Mouse (Mus musculus): ENCODE results near the gene Themis2. TPM values are rescaled to one million over a fixed set of nuclear protein-coding genes. Genes with fewer than 3 reads are reported as not detected.
A peak's percentile ranks its signal among the peaks of the same experiment; 100 is the strongest.
"Not testable (repeated sequence)": the region's sequence is repeated elsewhere in the genome, so short reads cannot be mapped to it uniquely, and the experiment has no call there.

Gene Themis2
- polyA plus RNA-seq, 1 experiment from 2014 or later: 0.97 TPM

DNA sequence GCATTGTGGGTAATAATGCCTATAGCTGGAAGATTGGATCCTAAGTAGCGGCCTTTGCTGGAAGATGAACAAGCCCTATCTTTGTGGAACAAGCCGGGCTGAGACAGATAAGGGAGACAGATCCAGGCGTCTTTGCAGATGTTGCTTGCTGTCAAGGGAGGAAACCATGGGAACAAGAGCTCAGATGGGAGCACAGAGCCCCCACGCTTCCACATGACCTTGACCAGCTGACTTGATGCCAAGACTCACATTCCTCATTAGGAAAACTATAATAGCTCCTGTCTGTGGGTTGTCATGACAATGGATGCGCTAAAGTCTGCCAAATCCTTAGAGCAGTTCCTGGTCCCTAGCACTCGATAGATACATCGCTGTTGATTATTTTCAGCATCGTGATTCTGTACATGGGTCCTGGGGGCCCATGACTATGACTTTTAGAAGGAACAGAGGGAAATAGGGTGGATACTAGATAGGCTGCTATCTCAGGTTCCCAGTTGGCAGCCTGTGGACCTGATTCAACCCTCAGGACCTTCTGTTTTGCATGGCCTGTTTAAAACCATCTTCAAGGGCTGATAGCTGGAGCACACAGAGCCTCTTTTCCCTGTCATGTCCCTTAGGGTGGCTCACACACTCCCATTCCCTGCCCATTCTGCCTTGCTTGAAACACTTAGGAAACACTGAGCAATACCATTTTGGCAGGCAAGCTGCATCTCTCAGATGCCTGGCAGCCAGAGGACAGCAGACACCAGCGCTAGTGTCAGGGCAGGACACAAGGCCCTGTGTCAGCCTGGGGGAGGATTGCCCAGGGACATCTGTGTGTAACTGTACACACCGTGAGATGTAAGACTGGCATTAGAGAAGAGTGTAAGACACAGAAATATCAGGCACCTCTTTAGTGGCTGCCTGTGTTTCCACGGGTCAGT, 51.9 kb downstream of the Themis2 start:
- Histone ChIP-seq H3K4me2 (replicated peaks) (no peak overlapping the region), H3K27ac (no peak overlapping the region), H3K9me3 (no peaks in the 10 kb centered on the region), H3K27me3 (no peaks in the 10 kb centered on the region), H3K36me3 (no peaks in the 10 kb centered on the region), H3K4me3 (no peak overlapping the region), H3K9ac (no peak overlapping the region), H3K4me1 (no peaks in the 10 kb centered on the region)
- 84% methylated on average over 11 of the region's 11 CpGs for WGBS
- ATAC-seq (ENCODE audit: low FRiP score, low read depth): no peak

DNA sequence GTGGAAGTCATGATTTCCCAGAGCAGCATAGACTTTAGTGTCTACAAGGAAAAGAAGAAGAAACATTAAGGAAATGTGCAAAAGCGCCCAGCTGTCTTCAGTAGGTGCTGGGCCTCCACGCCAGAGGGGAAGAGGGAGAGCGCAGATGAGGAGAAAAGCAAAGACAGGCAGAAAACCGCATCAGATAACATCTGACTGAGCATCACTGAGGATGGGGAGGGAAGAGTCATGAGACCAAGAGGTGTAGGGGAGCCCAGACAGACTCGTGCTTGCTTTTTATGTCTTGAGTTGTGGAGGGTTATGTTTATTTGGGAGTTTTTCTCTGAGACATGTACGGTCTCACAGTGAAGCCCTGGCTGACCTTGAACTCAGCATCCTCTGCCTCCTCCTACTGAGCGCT, 54.7 kb downstream of the Themis2 start:
- H3K36me3 ChIP-seq: no peaks in the 10 kb centered on the region
- H3K4me3 ChIP-seq: no peak overlapping the region
- no peak for ATAC-seq (ENCODE audit: low FRiP score, low read depth)
- H3K9ac ChIP-seq: no peak overlapping the region
- no peaks in the 10 kb centered on the region for H3K4me1 ChIP-seq
- H3K27ac ChIP-seq: no peak overlapping the region
- H3K27me3 ChIP-seq: no peaks in the 10 kb centered on the region
- 91% methylated on average over 7 of the region's 7 CpGs for WGBS
- no peaks in the 10 kb centered on the region for H3K9me3 ChIP-seq
- H3K4me2 ChIP-seq (replicated peaks): no peak overlapping the region

DNA sequence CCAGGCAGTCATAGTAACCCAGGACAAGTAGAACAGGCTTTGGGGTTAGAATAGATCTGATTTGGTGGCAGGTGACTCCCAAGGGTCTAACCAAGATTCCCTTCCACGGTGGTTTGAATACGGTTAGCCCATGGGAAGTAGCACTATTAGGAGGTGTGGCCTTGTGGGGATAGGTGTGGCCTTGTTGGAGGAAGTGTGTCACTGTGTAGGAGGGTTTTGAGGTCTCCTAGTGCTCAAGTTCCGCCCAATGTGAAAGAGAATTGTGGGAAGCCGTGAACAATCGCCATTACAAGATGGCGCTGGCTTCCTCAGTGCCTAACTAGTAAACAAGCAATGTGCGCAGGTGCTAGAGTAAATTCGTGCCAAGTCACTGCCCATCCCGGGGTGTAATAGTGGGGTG, 59.0 kb downstream of the Themis2 start:
- not testable (repeated sequence) for H3K4me1 ChIP-seq; H3K4me2 ChIP-seq (replicated peaks); H3K4me3 ChIP-seq; H3K27ac ChIP-seq; H3K9ac ChIP-seq; H3K27me3 ChIP-seq; H3K36me3 ChIP-seq; H3K9me3 ChIP-seq; ATAC-seq (ENCODE audit: low FRiP score, low read depth)
- 94% methylated on average over 9 of the region's 9 CpGs for WGBS

DNA sequence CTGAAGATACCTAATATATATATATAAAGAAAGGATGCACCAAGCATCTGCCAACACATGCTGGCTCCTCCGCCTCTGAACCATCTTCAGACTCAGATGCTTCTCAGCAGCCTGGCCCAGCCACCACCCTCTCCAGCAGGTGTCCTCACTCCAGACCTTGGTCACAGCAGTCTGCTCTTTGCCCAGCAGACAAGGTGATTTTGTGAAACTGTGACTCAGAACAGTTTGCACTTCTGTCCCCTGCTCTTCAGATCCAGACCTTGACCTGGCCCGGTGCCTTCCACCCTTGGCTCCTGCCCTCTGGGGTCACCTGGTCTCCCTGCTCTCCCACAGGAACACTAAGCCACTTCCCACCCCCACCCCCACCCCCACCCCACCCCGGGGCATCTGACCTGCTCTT, 60.3 kb downstream of the Themis2 start:
- Histone ChIP-seq H3K4me1 (peaks cover 15% of the 10 kb centered on the region), H3K9me3 (no peaks in the 10 kb centered on the region), H3K27ac (no peak overlapping the region), H3K27me3 (no peaks in the 10 kb centered on the region), H3K9ac (no peak overlapping the region), H3K4me2 (replicated peaks) (no peak overlapping the region), H3K4me3 (no peak overlapping the region), H3K36me3 (no peaks in the 10 kb centered on the region)
- ATAC-seq (ENCODE audit: low FRiP score, low read depth): no peak
- 50% methylated on average over 3 of the region's 3 CpGs for WGBS

DNA sequence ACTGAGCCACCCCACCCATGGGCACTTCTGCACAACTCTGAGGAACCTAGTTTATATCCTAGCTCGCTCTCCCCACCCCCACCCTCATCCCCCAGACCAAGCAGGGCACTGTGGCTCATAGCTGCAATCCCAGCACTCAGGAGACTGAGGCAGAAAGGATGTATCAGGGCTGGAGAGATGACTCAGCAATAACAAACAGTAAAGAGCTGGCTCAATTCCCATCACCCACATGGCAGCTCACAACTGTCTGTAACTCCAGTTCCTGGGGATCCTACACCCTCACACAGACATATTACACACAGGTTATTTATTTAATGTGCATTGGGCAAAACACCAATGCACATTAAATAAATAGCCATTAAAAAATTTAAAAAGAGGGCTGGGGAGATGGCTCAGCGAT, 60.8 kb downstream of the Themis2 start:
- no peaks in the 10 kb centered on the region for H3K27me3 ChIP-seq
- peaks cover 15% of the 10 kb centered on the region for H3K4me1 ChIP-seq
- H3K4me2 ChIP-seq (replicated peaks): no peak overlapping the region
- no peak overlapping the region for H3K9ac ChIP-seq
- H3K9me3 ChIP-seq: no peaks in the 10 kb centered on the region
- no peak for ATAC-seq (ENCODE audit: low FRiP score, low read depth)
- no peak overlapping the region for H3K27ac ChIP-seq
- 86% methylated on average over 2 of the region's 2 CpGs for WGBS
- no peak overlapping the region for H3K4me3 ChIP-seq
- H3K36me3 ChIP-seq: no peaks in the 10 kb centered on the region

DNA sequence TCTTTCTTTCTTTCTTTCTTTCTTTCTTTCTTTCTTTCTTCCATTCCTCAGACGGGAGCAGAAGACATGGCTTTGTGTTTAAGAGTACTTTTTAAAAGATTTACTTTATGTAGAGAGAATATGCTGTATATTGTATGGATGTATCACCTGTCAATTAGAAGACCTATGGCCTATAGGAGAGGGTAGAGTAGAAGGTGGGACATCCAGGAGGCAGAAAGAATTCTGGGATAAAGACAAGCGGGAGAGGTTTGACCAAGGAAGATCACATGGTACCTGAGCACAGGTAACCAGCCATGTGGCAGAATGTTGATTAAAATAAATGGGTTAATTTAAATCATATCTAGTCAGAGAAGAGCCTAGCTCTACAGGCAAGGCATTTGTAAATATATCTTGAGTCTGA, 61.4 kb downstream of the Themis2 start:
- Histone ChIP-seq H3K4me3 (no peak overlapping the region), H3K4me2 (replicated peaks) (no peak overlapping the region), H3K9me3 (no peaks in the 10 kb centered on the region), H3K4me1 (peaks cover 15% of the 10 kb centered on the region), H3K27me3 (no peaks in the 10 kb centered on the region), H3K27ac (no peak overlapping the region), H3K36me3 (no peaks in the 10 kb centered on the region), H3K9ac (no peak overlapping the region)
- WGBS: 95% methylated on average over 2 of the region's 2 CpGs
- no peak for ATAC-seq (ENCODE audit: low FRiP score, low read depth)

DNA sequence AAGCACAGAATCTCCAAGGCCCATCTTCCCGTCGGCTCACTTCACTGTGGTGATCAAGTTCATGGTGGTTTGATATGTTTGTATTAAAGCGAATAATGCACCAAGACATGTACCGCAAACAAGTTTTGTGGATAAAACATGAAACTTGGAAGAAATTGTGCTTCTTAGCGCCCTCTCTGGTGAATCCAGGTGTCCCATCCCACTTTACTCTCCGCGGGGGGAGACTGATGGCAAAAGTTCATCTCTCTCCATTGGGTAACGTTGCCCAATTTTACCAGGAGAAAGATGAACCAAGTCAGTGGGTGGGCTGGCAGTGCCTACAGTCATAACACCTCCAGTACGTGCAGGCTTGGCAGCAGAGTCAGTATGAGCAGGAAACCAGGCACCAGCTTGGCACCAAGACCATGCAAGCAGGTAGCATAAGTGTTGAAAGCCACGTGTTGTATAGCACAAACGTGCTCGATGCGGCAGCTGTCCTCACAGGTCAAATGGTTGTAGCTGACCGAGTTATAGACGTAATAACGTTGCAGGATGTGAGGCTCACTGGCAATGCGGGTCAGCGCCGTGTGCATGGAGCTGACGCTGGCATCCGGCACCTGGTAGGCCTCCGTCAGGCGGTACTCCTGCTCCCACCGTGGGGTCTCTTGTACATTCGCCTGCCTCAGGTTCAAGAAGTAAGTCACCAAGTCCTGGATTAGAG, 63.0 kb downstream of the Themis2 start:
- H3K36me3 ChIP-seq: peaks cover 3% of the 10 kb centered on the region
- peaks cover 15% of the 10 kb centered on the region for H3K4me1 ChIP-seq
- H3K27ac ChIP-seq: no peak overlapping the region
- H3K27me3 ChIP-seq: no peaks in the 10 kb centered on the region
- H3K4me2 ChIP-seq (replicated peaks): 0 out of 2 replicates have a peak overlapping the region, but pooled peaks have one; percentile 87
- H3K4me3 ChIP-seq: no peak overlapping the region
- 93% methylated on average over 25 of the region's 25 CpGs for WGBS
- no peak overlapping the region for H3K9ac ChIP-seq
- ATAC-seq (ENCODE audit: low FRiP score, low read depth): no peak
- H3K9me3 ChIP-seq: no peaks in the 10 kb centered on the region

DNA sequence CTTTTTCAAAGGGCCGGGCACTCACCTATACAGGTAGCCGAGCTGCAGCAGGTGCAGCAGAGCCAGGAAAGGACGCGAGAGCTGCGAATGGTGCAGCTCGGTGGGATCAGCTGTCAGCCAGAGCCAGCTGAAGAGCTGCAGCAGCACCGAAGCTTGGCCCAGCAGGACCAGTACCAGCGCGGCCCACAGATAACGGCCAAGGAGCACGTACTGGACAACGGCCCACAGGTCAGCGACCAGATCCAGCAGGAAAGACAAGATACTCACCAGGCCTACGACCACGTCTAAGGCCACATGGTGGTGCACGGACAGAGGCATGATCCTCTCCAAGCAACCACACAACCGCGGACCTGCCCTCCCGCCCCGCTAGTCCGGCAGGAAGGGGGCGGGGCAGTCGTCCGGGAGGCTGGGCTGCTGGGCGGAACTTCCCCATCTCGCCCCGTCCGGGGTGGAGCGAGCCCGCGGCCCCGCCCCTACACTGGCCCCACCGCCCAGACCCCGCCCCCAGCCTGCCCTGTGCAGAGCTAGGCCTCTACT, 64.0 kb downstream of the Themis2 start, which contains the start of gene Xkr8:
Gene Xkr8 (minus strand): TSS at position 399 of the 537 bp plus-strand sequence.
- Histone ChIP-seq H3K4me3 (peak within 1 kb of the TSS; percentile 66), H3K27ac (0 out of 2 replicates have a peak within 1 kb of the TSS, but pooled peaks have one; percentile 1), H3K4me2 (replicated peaks) (peak within 1 kb of the TSS; percentile 87), H3K9me3 (no peaks in the 10 kb centered on the region), H3K27me3 (no peaks in the 10 kb centered on the region), H3K9ac (peak within 1 kb of the TSS; percentile 74), H3K4me1 (peaks cover 15% of the 10 kb centered on the region), H3K36me3 (peaks cover 9% of the 10 kb centered on the region)
- peak; percentile 97 for ATAC-seq (ENCODE audit: low FRiP score, low read depth)
- 3% methylated on average over 34 of the region's 34 CpGs for WGBS

Other genes starting within 250 kb of the Themis2 start
- gene Ptafr, start 232.3 kb downstream of the Themis2 start, polyA plus RNA-seq (2015; fragmentation: Nextera tagmentation; extraction: Ambion mirVana): 0.50 and 0.63 TPM in 2 replicates
- 34.6 and 35.2 TPM in 2 replicates for gene Eya3, start 157.4 kb downstream of the Themis2 start, polyA plus RNA-seq (2015; fragmentation: Nextera tagmentation; extraction: Ambion mirVana)
- gene Xkr8, start 63.8 kb downstream of the Themis2 start, polyA plus RNA-seq (2015; fragmentation: Nextera tagmentation; extraction: Ambion mirVana): 8.7 and 9.7 TPM in 2 replicates
- gene Smpdl3b, start 39.1 kb downstream of the Themis2 start, polyA plus RNA-seq (2015; fragmentation: Nextera tagmentation; extraction: Ambion mirVana): 5.6 and 7.2 TPM in 2 replicates
- gene Rpa2, start 28.1 kb downstream of the Themis2 start, polyA plus RNA-seq (2015; fragmentation: Nextera tagmentation; extraction: Ambion mirVana): 123 and 126 TPM in 2 replicates
- gene Ppp1r8, start 46.8 kb upstream of the Themis2 start, polyA plus RNA-seq (2015; fragmentation: Nextera tagmentation; extraction: Ambion mirVana): 60.7 and 63.9 TPM in 2 replicates
- gene Stx12, start 88.1 kb upstream of the Themis2 start, polyA plus RNA-seq (2015; fragmentation: Nextera tagmentation; extraction: Ambion mirVana): 61.9 and 66.4 TPM in 2 replicates
- gene Fam76a, start 126.2 kb upstream of the Themis2 start, polyA plus RNA-seq (2015; fragmentation: Nextera tagmentation; extraction: Ambion mirVana): 39.9 and 44.8 TPM in 2 replicates
- gene Fgr, start 177.7 kb upstream of the Themis2 start, polyA plus RNA-seq (2015; fragmentation: Nextera tagmentation; extraction: Ambion mirVana): 0.19 and 0.26 TPM in 2 replicates
- gene Ahdc1, start 214.9 kb upstream of the Themis2 start, polyA plus RNA-seq (2015; fragmentation: Nextera tagmentation; extraction: Ambion mirVana): 11.3 and 11.5 TPM in 2 replicates

Measured in limb, embryonic 13.5 days (tissue).